Mouse (Mus musculus) MEL (cell line): ENCODE measurements at regions not wholly inside any gene's neighbourhood (a gene's known extent, or its start where the extent isn't known, plus 50 kb on each side); places are given as distances from the start of the nearest gene placed in this dataset.

Experiments used
- DNase-seq: peaks from one replicate; pipeline ENCODE4 v3.0.0; 2011; ENCODE audit warnings: low read depth, low spot score
- H3K27ac ChIP-seq: 2 replicates; pipeline ENCODE4 v1.5.1; 2012; ENCODE audit warnings: low read depth, mild to moderate bottlenecking, control low read depth, low read length, moderate library complexity; ENCODE audit not compliant: control insufficient read depth
- H3K27me3 ChIP-seq, 2 experiments: fragments of 150-350 bp in 1 of 2; sonication (generic) in 1 of 2; 2 replicates each; pipeline ENCODE4 v1.6.1; 2012; ENCODE audit warnings: low read length in 2 of 2, mild to moderate bottlenecking in 2 of 2, improper control_type of control experiment in 1 of 2, moderate library complexity in 1 of 2; ENCODE audit not compliant: insufficient read depth in 2 of 2, control insufficient read depth in 1 of 2
- H3K36me3 ChIP-seq, 2 experiments: 2 replicates each; pipeline ENCODE4 v1.6.1; 2012 to 2014; ENCODE audit warnings: low read length in 2 of 2, improper control_type of control experiment in 1 of 2, inconsistent platforms in 1 of 2, mild to moderate bottlenecking in 1 of 2; ENCODE audit not compliant: insufficient read depth in 2 of 2, control insufficient read depth in 1 of 2
- H3K4me1 ChIP-seq, 2 experiments: fragments of 150-350 bp in 1 of 2; sonication (generic) in 1 of 2; 2 replicates each; pipeline ENCODE4 v1.6.1; 2012; ENCODE audit warnings: low read length in 2 of 2, improper control_type of control experiment in 1 of 2, mild to moderate bottlenecking in 1 of 2; ENCODE audit not compliant: insufficient read depth in 2 of 2, control insufficient read depth in 1 of 2
- H3K4me3 ChIP-seq, 2 experiments: fragments of 150-350 bp in 1 of 2; sonication (generic) in 1 of 2; 2 replicates each; pipeline ENCODE4 v1.5.1; 2012; ENCODE audit warnings: low read depth in 2 of 2, low read length in 2 of 2, mild to moderate bottlenecking in 2 of 2, moderate library complexity in 2 of 2, control low read depth in 1 of 2, improper control_type of control experiment in 1 of 2; ENCODE audit not compliant: control insufficient read depth in 1 of 2, insufficient read depth in 1 of 2
- H3K79me2 ChIP-seq: 2 replicates; pipeline ENCODE4 v1.6.1; 2012; ENCODE audit warnings: mild to moderate bottlenecking, low read length, moderate library complexity; ENCODE audit not compliant: control insufficient read depth, poor library complexity, insufficient read depth
- H3K9ac ChIP-seq: 2 replicates; pipeline ENCODE4 v1.6.1; 2012; ENCODE audit warnings: low read depth, mild to moderate bottlenecking, control low read depth, low read length, moderate library complexity; ENCODE audit not compliant: control insufficient read depth, poor library complexity, severe bottlenecking
- H3K9me3 ChIP-seq: fragments of 150-350 bp; sonication (generic); replicated peaks from 2 replicates; pipeline ENCODE4 v1.6.1; 2012; ENCODE audit warnings: mild to moderate bottlenecking, low read length, improper control_type of control experiment, moderate library complexity; ENCODE audit not compliant: insufficient read depth
- BHLHE40 ChIP-seq: IDR thresholded peaks from 2 replicates; pipeline ENCODE4 v1.6.1; 2012; ENCODE audit warnings: low read depth, mild to moderate bottlenecking, inconsistent platforms, low read length, improper control_type of control experiment, borderline replicate concordance
- CHD1 ChIP-seq: IDR thresholded peaks from 2 replicates; pipeline ENCODE4 v1.6.1; 2012; ENCODE audit warnings: low read depth, mild to moderate bottlenecking, inconsistent platforms, low read length, improper control_type of control experiment
- CHD2 ChIP-seq: IDR thresholded peaks from 2 replicates; pipeline ENCODE4 v1.6.1; 2011; ENCODE audit warnings: low read length, improper control_type of control experiment
- CTCF ChIP-seq, 3 experiments: IDR thresholded peaks in 2 of 3; conservative IDR thresholded peaks in 1 of 3; 2 replicates each; pipeline ENCODE4 v1.5.1; 2011 to 2012; ENCODE audit warnings: low read length in 3 of 3, low read depth in 2 of 3, mild to moderate bottlenecking in 2 of 3, improper control_type of control experiment in 1 of 3, inconsistent platforms in 1 of 3, mixed read lengths in 1 of 3, moderate library complexity in 1 of 3; ENCODE audit not compliant: control insufficient read depth in 1 of 3, insufficient read depth in 1 of 3, poor library complexity in 1 of 3, severe bottlenecking in 1 of 3
- E2F4 ChIP-seq: IDR thresholded peaks from 2 replicates; pipeline ENCODE4 v1.6.1; 2011; ENCODE audit warnings: low read depth, low read length, improper control_type of control experiment, borderline replicate concordance
- GATA1 ChIP-seq: IDR thresholded peaks from 2 replicates; pipeline ENCODE4 v1.6.1; 2011; ENCODE audit warnings: low read depth, low read length, improper control_type of control experiment
- MAX ChIP-seq: IDR thresholded peaks from 2 replicates; pipeline ENCODE4 v1.6.1; 2011; ENCODE audit warnings: low read length, improper control_type of control experiment
- MAZ ChIP-seq: IDR thresholded peaks from 2 replicates; pipeline ENCODE4 v1.6.1; 2012; ENCODE audit warnings: low read depth, mild to moderate bottlenecking, inconsistent platforms, low read length, improper control_type of control experiment
- POLR2AphosphoS5 ChIP-seq: IDR thresholded peaks from 2 replicates; pipeline ENCODE4 v1.6.1; 2012; ENCODE audit warnings: low read depth, borderline replicate concordance, mild to moderate bottlenecking, inconsistent platforms, low read length, moderate library complexity, mixed read lengths
- SIN3A ChIP-seq: IDR thresholded peaks from 2 replicates; pipeline ENCODE4 v1.6.1; 2012; ENCODE audit warnings: low read length, improper control_type of control experiment, inconsistent platforms
- SMC3 ChIP-seq: IDR thresholded peaks from 2 replicates; pipeline ENCODE4 v1.6.1; 2011; ENCODE audit warnings: low read depth, low read length, improper control_type of control experiment
- TCF12 ChIP-seq: IDR thresholded peaks from 2 replicates; pipeline ENCODE4 v1.6.1; 2014; ENCODE audit warnings: low read depth, mild to moderate bottlenecking, inconsistent platforms, low read length, improper control_type of control experiment, moderate library complexity
- ZKSCAN1 ChIP-seq: IDR thresholded peaks from 2 replicates; pipeline ENCODE4 v1.6.1; 2012; ENCODE audit warnings: low read depth, mild to moderate bottlenecking, inconsistent platforms, low read length, improper control_type of control experiment, moderate library complexity
- ZNF384 ChIP-seq: IDR thresholded peaks from 2 replicates; pipeline ENCODE4 v1.6.1; 2012; ENCODE audit warnings: low read depth, mild to moderate bottlenecking, inconsistent platforms, low read length, improper control_type of control experiment

DNA sequence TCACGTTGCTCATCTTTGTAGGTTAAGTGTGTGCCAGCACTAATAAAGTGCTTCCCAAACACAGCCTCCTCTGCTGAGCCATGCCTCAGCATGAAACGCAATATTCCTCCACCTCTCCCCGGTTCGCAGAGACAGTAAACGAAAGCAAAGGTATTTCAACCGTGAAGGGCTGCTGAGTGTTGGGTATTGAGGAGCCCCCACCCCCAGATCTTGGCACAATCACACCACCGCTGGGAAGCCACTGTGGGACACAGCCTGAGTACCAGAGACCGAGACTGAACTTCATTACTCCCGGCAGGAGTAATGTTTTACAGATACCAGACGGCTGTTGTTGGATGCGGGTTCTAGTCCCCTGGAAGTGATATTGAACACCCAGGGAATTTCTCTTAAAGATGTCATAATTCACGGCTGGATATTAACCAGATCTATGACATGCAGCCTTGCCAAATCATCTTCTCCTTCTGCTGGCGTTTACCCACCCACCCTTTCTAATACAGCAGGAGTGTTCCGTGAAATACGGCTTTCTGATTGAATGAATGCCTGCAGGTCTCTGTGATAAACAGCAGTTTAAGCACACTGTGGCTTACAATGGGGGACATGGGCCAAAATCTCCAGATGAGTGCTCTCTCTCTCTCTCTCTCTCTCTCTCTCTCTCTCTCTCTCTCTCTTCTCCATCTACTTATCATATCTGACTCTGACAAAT lies 328.9 kb downstream of the Pax1 start:
- no peak overlapping the region for H3K4me3 ChIP-seq
- H3K79me2 ChIP-seq: no peaks in the 10 kb centered on the region
- no peaks in the 10 kb centered on the region for H3K27me3 ChIP-seq
- H3K9ac ChIP-seq: no peak overlapping the region
- no peak overlapping the region for H3K27ac ChIP-seq
- TF ChIP-seq MAZ: no peak
- no peak for TF ChIP-seq GATA1
- TF ChIP-seq CHD2: no peak
- TF ChIP-seq ZNF384: no peak
- no peak for TF ChIP-seq POLR2AphosphoS5
- TF ChIP-seq BHLHE40: no peak
- H3K9me3 ChIP-seq: no peaks in the 10 kb centered on the region
- no peaks in the 10 kb centered on the region for H3K36me3 ChIP-seq
- no peak for DNase-seq
- H3K4me1 ChIP-seq: no peaks in the 10 kb centered on the region

DNA sequence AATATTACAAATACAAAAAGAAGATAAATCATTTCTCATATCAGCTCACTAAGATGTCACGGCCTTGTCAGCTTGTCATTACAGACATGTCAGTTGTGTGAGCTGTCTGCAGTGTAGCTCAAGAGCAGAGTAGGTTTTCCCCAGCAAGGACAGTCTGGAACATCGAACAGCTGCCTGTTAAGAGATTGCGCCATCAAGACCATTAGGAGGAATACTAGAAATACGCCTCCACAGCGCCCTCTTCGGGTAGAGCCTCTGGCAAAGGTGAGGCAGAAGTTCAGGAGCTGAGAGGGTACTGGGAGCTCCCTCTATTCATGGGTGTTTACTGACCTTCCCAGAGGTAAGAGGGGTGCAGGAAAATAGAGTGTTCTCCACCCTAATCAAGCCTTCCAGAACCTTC lies 327.0 kb downstream of the Pax1 start:
- DNase-seq: no peak

DNA sequence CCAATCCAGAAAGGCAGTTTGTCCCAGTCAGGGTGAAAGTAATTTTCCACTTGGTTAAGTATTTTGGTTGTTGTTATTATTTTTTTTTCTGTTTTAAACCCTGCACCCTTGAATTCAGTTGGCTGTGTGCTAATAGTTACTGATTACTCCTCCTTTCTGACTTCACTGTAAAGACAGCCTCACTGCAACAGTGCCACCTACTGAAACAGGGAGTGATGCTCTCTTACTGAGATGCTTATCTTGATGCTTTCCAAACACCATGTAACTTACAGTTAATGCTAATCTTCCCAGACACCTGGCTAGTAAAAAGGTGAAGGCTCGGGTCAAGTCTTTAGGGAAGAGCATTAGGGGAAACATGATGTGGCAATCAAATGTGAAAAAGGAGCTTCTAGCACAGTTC lies 294.9 kb downstream of the Pax1 start:
- TF ChIP-seq MAX (no peak), SIN3A (no peak), ZNF384 (no peak), TCF12 (no peak), E2F4 (no peak), SMC3 (no peak), ZKSCAN1 (no peak)
- Histone ChIP-seq H3K27ac (no peak overlapping the region), H3K9me3 (no peaks in the 10 kb centered on the region), H3K4me3 (no peak overlapping the region), H3K36me3 (no peaks in the 10 kb centered on the region), H3K9ac (no peak overlapping the region), H3K4me1 (no peaks in the 10 kb centered on the region), H3K79me2 (no peaks in the 10 kb centered on the region), H3K27me3 (no peaks in the 10 kb centered on the region)
- DNase-seq: no peak

More for the DNA sequence above, 327.0 kb downstream of the Pax1 start:
- no peak overlapping the region for H3K4me3 ChIP-seq
- no peaks in the 10 kb centered on the region for H3K9me3 ChIP-seq
- H3K27ac ChIP-seq: no peak overlapping the region
- H3K9ac ChIP-seq: no peak overlapping the region
- H3K79me2 ChIP-seq: no peaks in the 10 kb centered on the region
- H3K36me3 ChIP-seq: no peaks in the 10 kb centered on the region
- no peaks in the 10 kb centered on the region for H3K4me1 ChIP-seq
- no peak for TF ChIP-seq CHD1
- TF ChIP-seq CTCF (IDR thresholded peaks at IDR 0.05 in 2 of 3, conservative IDR thresholded peaks at IDR 0.05 in 1 of 3; ENCODE audit: control insufficient read depth in 1 of 3, insufficient read depth in 1 of 3, low read depth in 2 of 3, low read length in 3 of 3, poor library complexity in 1 of 3, severe bottlenecking in 1 of 3): 0 out of 6 replicates have a peak, but pooled peaks of 1 of the 3 experiments have one; percentile 8
- H3K27me3 ChIP-seq: no peaks in the 10 kb centered on the region
